Mouse (Mus musculus) neural tube, embryonic 10.5 days (tissue): ENCODE measurements at regions not wholly inside any gene's neighbourhood (a gene's known extent, or its start where the extent isn't known, plus 50 kb on each side); places are given as distances from the start of the nearest gene placed in this dataset.

ENCODE experiments used
- DNase-seq: peaks from one replicate; pipeline ENCODE4 v3.0.0-alpha.2; 2017; ENCODE audit warnings: low spot score; ENCODE audit errors: extremely low spot score

DNA sequence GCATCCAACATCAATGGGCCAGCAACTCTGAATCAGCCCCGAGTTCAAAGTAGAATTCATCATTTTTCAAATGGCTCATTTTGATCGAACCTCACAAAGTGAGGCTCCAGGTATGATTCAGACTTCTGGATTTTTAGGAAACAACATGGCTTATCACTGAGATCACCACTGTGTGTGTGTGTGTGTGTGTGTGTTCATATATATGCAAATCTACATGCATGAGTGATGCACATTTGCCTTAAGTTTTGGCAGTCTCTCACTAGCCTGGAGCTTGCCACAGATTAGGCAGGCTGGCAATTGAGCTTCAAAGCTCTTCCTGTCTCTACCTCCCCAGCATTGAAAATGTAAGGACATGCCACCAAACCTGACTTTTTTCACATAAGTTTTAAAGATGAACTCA lies 195.1 kb upstream of the Mindy3 start:
- no peak for DNase-seq

DNA sequence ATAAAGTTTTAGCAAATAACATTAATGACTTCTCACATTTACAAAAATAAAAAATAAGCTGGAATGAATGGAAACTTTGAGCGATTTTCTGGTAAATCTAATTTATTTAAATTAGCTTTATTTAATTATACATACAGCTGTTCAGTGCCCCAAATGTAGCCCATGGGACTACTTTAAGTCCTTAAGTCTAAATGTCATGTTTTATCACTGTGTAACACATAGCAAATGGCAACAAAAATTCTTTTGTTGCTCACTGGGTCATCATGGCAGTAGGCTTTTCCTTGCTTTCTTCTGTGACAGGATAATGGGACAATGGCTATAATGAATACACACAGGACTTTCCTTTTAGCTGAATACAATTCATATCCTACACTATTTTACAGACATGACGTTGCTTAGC lies 194.6 kb upstream of the Mindy3 start:
- DNase-seq: no peak

DNA sequence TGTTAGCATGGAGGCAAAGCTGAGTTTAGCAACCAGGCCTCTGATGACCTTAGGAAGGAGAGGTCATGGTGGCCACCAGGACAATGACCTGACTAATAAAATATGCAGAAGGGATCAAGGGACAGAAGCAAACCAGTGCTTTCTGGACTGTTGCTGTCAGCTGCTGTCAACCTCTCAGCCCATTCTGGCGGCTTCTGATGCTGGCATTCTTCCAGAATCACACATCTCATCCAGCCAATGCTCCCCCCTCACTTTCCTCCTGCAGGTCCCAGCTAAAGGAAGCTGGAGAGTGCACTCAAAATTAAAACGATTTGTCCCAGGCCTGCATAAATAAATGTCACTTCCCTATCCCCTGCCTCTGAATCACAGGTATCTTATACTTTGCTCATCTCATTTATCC lies 163.3 kb upstream of the Mindy3 start:
- DNase-seq: no peak

DNA sequence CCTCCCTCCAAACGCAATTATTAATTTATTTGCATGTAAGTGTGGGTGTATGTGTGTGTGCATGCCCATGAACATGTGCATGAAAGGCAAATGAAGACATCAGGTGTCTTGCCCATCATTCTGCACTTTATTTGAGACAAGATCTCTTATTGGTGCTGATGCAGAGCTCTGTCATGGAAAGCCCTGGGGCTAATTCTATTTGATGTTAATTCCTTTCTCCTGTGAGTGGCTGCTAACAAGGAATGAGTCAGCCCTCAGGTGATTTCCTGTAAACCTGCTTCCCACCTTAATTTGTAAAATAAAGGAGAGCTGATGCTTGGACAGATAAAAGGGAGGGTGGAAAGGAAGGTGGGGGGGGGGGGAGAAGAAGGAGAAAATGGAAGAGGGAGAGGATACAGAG lies 138.5 kb upstream of the Mindy3 start:
- DNase-seq: no peak

DNA sequence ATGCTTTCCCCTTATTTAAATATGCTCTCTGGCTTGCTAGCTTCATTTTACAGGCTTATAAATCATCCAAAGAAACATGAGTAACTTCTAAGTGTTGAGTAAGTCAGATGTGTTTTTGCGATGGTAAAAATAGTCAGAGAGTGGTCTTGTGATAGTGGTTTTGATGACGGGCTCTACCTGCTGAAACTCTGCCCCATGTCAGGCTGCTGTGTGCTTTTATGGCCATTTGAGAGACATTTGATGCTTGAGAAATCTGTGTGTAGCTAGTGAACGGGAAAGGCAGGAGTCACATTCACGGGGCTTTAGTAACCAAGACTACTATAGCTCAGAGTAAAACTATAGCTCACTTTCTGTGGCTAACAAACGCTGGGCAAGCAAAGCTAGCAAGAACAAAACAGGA lies 103.1 kb upstream of the Mindy3 start:
- DNase-seq: no peak

DNA sequence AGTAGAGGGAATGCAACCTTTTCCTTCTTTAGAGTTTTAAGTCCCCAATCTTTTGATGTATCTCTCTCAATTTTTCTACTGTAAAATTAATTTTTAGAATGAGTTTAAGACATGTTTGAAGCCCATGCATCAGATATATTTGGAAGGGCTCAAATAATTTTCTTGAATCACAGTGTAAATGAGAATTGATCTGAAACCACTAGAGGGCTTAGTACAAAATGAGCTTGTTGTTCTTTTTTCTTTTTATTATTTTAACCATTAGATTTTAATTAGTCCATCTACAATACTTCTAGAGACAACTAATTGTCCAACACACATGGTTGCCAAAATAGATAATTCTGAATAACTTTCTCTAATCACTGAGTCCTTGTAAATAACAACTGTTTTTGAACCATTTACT lies 102.5 kb upstream of the Mindy3 start:
- no peak for DNase-seq

DNA sequence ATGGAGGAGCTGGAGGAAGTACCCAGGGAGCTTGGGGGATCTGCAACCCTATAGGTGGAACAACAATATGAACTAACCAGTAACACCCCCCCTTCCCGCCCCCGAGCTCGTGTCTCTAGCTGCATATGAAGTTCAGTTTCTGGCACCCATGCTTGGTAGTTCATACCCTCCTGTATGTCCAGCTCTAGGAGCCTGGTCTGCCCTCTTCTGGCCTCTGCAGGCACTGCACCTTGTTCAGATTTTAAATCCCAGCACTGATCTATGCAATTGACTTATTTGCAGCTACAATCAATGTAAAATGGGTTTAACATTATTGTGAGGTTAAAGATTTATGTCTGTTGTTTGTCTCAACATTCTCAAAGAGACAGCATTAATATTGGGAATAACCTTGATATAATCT lies 73.1 kb upstream of the Mindy3 start:
- DNase-seq: peak; percentile 16

DNA sequence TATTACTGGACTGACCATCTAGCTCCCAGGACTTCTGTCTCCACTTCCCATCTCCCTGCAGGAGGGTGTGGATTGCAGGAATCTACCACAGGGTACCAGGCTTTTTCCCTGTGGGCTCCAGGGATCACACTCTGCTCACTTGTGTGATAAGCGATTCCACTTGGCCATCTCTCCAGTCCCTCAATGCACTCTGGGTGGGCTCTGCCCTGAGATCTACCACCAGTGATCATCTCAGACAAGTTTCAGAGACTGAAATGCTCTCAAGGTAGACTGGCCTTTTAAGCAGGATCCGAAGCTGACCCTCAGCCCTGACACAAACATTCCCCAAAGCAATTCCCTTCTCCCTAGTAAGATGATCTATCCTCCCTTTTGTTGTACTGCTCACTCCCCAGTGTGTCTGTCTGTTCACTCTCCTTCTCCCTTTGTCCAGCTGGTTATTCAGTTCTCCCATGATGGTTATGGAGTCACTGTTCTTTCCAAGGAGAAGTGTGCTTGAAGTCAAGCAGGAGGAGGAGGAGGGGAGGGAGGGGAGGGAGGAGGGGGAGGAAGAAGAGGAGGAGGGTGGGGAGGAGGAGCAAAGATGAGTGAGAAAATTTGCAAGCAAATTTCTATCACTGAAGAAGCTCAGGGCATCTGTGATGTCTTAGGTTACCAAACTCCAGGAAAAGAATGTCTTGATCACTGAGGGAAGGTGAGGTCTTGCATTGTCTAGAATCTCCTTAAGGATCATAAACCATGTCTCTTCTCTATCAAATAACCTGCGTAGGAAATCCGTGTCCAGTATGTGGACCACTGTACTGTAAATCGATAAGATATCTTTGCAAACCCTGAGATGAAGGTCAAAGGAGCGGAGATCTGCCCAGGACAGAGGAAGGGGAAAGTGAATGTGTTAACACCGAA lies 50.4 kb upstream of the Mindy3 start:
- DNase-seq: no peak
